Mouse (Mus musculus) C2C12 (cell line): ENCODE results near the gene Ciz1.

Experiments
- CTCF ChIP-seq: IDR thresholded peaks from one replicate; pipeline ENCODE4 v1.5.1; 2011; ENCODE audit not compliant: control insufficient read depth, insufficient read depth, insufficient read length
- FOSL1 ChIP-seq: IDR thresholded peaks from one replicate; pipeline ENCODE4 v1.8.0; 2011; ENCODE audit warnings: mild to moderate bottlenecking, low read length; ENCODE audit not compliant: poor library complexity, insufficient read depth, severe bottlenecking
- MAX ChIP-seq: IDR thresholded peaks from one replicate; pipeline ENCODE4 v1.6.1; 2011; ENCODE audit warnings: mild to moderate bottlenecking, control low read depth
- MYOG ChIP-seq: IDR thresholded peaks from one replicate; pipeline ENCODE4 v1.6.1; 2011; ENCODE audit not compliant: control insufficient read depth, insufficient read length; ENCODE audit errors: extremely low read depth

- TF ChIP-seq CTCF (no peak), FOSL1 (no peak), MYOG (no peak), MAX (no peak)
Observed at GRCm38 (mm10) chr2:32382689-32383088, 30.6 kb downstream of the Ciz1 start.
